Mouse (Mus musculus) liver, adult 2 months (tissue): Measurements from ENCODE around the gene Trim10.

ENCODE experiments used
- CTCF ChIP-seq: fragments of 200-500 bp; IDR thresholded peaks from 2 replicates; pipeline ENCODE4 v1.5.1; 2011; ENCODE audit warnings: low read depth, low read length, control low read depth
- POLR2A ChIP-seq: fragments of 200-500 bp; IDR thresholded peaks from 2 replicates; pipeline ENCODE4 v1.6.1; 2011; ENCODE audit warnings: low read length, control low read depth; ENCODE audit not compliant: insufficient read depth; ENCODE audit errors: extremely low read depth

GRCm38 (mm10) chr17:36832694-36833093 is 36.7 kb upstream of the Trim10 start:
- no peak for TF ChIP-seq POLR2A
- no peak for TF ChIP-seq CTCF
